Comparison of ENCODE assay signal across 18 mouse cellular contexts in genomic region chr6:94761341-94761740, GRCm38 (mm10).
A peak's percentile ranks its signal among the peaks of the same experiment; 100 is the strongest.
DNase-seq lines count a peak whose midpoint lies in the region; ATAC-seq lines count a peak whose summit lies in the region.
"Had no signal": no experiment of that assay in that cellular context is flagged by ENCODE, and none has a peak within 500 bp of the region (broad histone marks: within the 10 kb centered on the region; RNA-seq: fewer than 3 reads in every experiment).

No protein-coding gene starts in this region.

- no peak for DNase-seq in forebrain, embryonic 10.5 days (ENCODE audit: extremely low spot score, low spot score)
- no peak for DNase-seq in forebrain, embryonic 14.5 days (ENCODE audit: low spot score)
- DNase-seq in embryonic facial prominence, embryonic 11.5 days (ENCODE audit: low spot score): peak; percentile 49
- peak; percentile 63 for DNase-seq in mesoderm, embryonic 11.5 days (ENCODE audit: low read depth, low spot score)
- DNase-seq in adrenal gland, adult 8-10 months: no peak
- no peak for DNase-seq in lung, postnatal 25 days (ENCODE audit: low spot score)
- no peak for DNase-seq in Muller cell, postnatal 12 days (ENCODE audit: inconsistent ontology term)
- DNase-seq: adrenal gland, adult 2 months; cerebellum, postnatal 25 days; kidney, adult 9 months; right cerebral cortex, postnatal 25 days had no signal

- no peak for ATAC-seq in forebrain, embryonic 14.5 days
- no peak for ATAC-seq in embryonic facial prominence, embryonic 11.5 days (replicated peaks; ENCODE audit: insufficient number of reproducible peaks, low FRiP score, low TSS enrichment, low read depth)
- no peak for ATAC-seq in intestine, embryonic 15.5 days
- ATAC-seq: lung, postnatal 0 days had no signal

- H3K36me3 ChIP-seq in forebrain, embryonic 10.5 days (replicated peaks): no peaks in the 10 kb centered on the region
- no peaks in the 10 kb centered on the region for H3K36me3 ChIP-seq in forebrain, embryonic 14.5 days (ENCODE audit: control insufficient read depth, insufficient read depth, low read length)
- H3K36me3 ChIP-seq in embryonic facial prominence, embryonic 11.5 days (replicated peaks; ENCODE audit: control insufficient read depth, insufficient read depth, low read depth, low read length): no peaks in the 10 kb centered on the region
- H3K36me3 ChIP-seq in intestine, embryonic 15.5 days: no peaks in the 10 kb centered on the region
- H3K36me3 ChIP-seq: hindbrain, embryonic 15.5 days; liver, embryonic 15.5 days; neural tube, embryonic 15.5 days had no signal

- 83% methylated on average over 6 of the region's 6 CpGs for WGBS in forebrain, embryonic 10.5 days
- 85% methylated on average over 6 of the region's 6 CpGs for WGBS in forebrain, embryonic 14.5 days
- 45% methylated on average over 6 of the region's 6 CpGs for WGBS in embryonic facial prominence, embryonic 11.5 days
- WGBS in intestine, embryonic 15.5 days: 44% methylated on average over 6 of the region's 6 CpGs

- peaks cover 36% of the 10 kb centered on the region for H3K4me1 ChIP-seq in forebrain, embryonic 10.5 days
- H3K4me1 ChIP-seq in forebrain, embryonic 14.5 days (ENCODE audit: control insufficient read depth, insufficient read depth, low read length): peaks cover 5% of the 10 kb centered on the region; the same call in 1 of the 2 replicates
- H3K4me1 ChIP-seq in embryonic facial prominence, embryonic 11.5 days (ENCODE audit: control insufficient read depth, insufficient read depth, low read length): no peaks in the 10 kb centered on the region
- H3K4me1 ChIP-seq in intestine, embryonic 15.5 days (replicated peaks): no peaks in the 10 kb centered on the region
- H3K4me1 ChIP-seq: neural tube, embryonic 15.5 days had no signal

- H3K27ac ChIP-seq in forebrain, embryonic 10.5 days: peak overlapping the region; percentile 85
- H3K27ac ChIP-seq in forebrain, embryonic 14.5 days (ENCODE audit: low read depth, low read length): no peak overlapping the region
- peak overlapping the region; percentile 36; the same call in 1 of the 2 replicates for H3K27ac ChIP-seq in embryonic facial prominence, embryonic 11.5 days (replicated peaks; ENCODE audit: low read depth, low read length)
- peak overlapping the region; percentile 68 for H3K27ac ChIP-seq in intestine, embryonic 15.5 days
- H3K27ac ChIP-seq: hindbrain, embryonic 15.5 days; liver, embryonic 15.5 days; neural tube, embryonic 15.5 days had no signal

- no peak overlapping the region for H3K4me2 ChIP-seq in forebrain, embryonic 14.5 days (ENCODE audit: low read length)
- no peak overlapping the region for H3K4me2 ChIP-seq in embryonic facial prominence, embryonic 11.5 days (ENCODE audit: low read depth, low read length)
- no peak overlapping the region for H3K4me2 ChIP-seq in intestine, embryonic 15.5 days (replicated peaks)
- H3K4me2 ChIP-seq: hindbrain, embryonic 15.5 days; liver, embryonic 15.5 days; midbrain, embryonic 11.5 days; neural tube, embryonic 15.5 days had no signal

- H3K27me3 ChIP-seq in forebrain, embryonic 10.5 days (ENCODE audit: poor library complexity, severe bottlenecking): peaks cover 9% of the 10 kb centered on the region; the same call in 1 of the 2 replicates
- no peaks in the 10 kb centered on the region for H3K27me3 ChIP-seq in forebrain, embryonic 14.5 days (replicated peaks; ENCODE audit: control insufficient read depth, insufficient read depth, low read length)
- no peaks in the 10 kb centered on the region for H3K27me3 ChIP-seq in embryonic facial prominence, embryonic 11.5 days (ENCODE audit: control insufficient read depth, insufficient read depth, low read length)
- no peaks in the 10 kb centered on the region for H3K27me3 ChIP-seq in intestine, embryonic 15.5 days (replicated peaks)
- H3K27me3 ChIP-seq: hindbrain, embryonic 15.5 days; neural tube, embryonic 15.5 days had no signal

- no peaks in the 10 kb centered on the region for H3K9me3 ChIP-seq in forebrain, embryonic 10.5 days
- H3K9me3 ChIP-seq in forebrain, embryonic 14.5 days (replicated peaks; ENCODE audit: control insufficient read depth, low read length): no peaks in the 10 kb centered on the region
- no peaks in the 10 kb centered on the region for H3K9me3 ChIP-seq in embryonic facial prominence, embryonic 11.5 days (replicated peaks; ENCODE audit: control insufficient read depth, low read length)
- no peaks in the 10 kb centered on the region for H3K9me3 ChIP-seq in intestine, embryonic 15.5 days
- H3K9me3 ChIP-seq: hindbrain, embryonic 15.5 days; liver, embryonic 15.5 days; neural tube, embryonic 15.5 days had no signal

- no peak overlapping the region for H3K4me3 ChIP-seq in forebrain, embryonic 10.5 days
- H3K4me3 ChIP-seq in forebrain, embryonic 14.5 days (ENCODE audit: low read depth, low read length): no peak overlapping the region
- H3K4me3 ChIP-seq in embryonic facial prominence, embryonic 11.5 days (ENCODE audit: low read depth, low read length): no peak overlapping the region
- no peak overlapping the region for H3K4me3 ChIP-seq in intestine, embryonic 15.5 days (replicated peaks)
- H3K4me3 ChIP-seq: erythroblast, embryonic 14.5 days; hindbrain, embryonic 15.5 days; liver, embryonic 15.5 days; neural tube, embryonic 15.5 days had no signal

- H3K9ac ChIP-seq in forebrain, embryonic 14.5 days (ENCODE audit: low read length): no peak overlapping the region
- H3K9ac ChIP-seq in embryonic facial prominence, embryonic 11.5 days (replicated peaks; ENCODE audit: low read length): no peak overlapping the region
- H3K9ac ChIP-seq in intestine, embryonic 15.5 days: no peak overlapping the region
- H3K9ac ChIP-seq: hindbrain, embryonic 15.5 days; liver, embryonic 15.5 days; neural tube, embryonic 15.5 days had no signal

Comparison
In these comparisons a context has a peak if more than half of its experiments do, and no peak if none do; other contexts are left out.
1. DNase-seq: peak in embryonic facial prominence, embryonic 11.5 days (single experiment) and mesoderm, embryonic 11.5 days (single experiment); none in forebrain, embryonic 10.5 days (single experiment), forebrain, embryonic 14.5 days (single experiment), adrenal gland, adult 8-10 months (single experiment), lung, postnatal 25 days (single experiment) and Muller cell, postnatal 12 days (single experiment).